ENCODE assay signal across 12 mouse cellular contexts in genomic region chr13:16670736-16671135, GRCm38 (mm10).
"Had no signal": no experiment of that assay in that cellular context is flagged by ENCODE, and none has a peak within 500 bp of the region (broad histone marks: within the 10 kb centered on the region; RNA-seq: fewer than 3 reads in every experiment).

No protein-coding gene starts in this region.

- H3K36me3 ChIP-seq: liver, embryonic 13.5 days; midbrain, embryonic 12.5 days; neural tube, embryonic 15.5 days had no signal

- H3K9me3 ChIP-seq: liver, embryonic 13.5 days; midbrain, embryonic 12.5 days; neural tube, embryonic 15.5 days had no signal

- H3K27ac ChIP-seq: kidney, postnatal 0 days; layer of hippocampus, adult 2 months; left cerebral cortex, adult 2 months; liver, embryonic 13.5 days; midbrain, embryonic 12.5 days; neural tube, embryonic 15.5 days; stomach, postnatal 0 days had no signal

- H3K4me2 ChIP-seq: liver, embryonic 13.5 days; midbrain, embryonic 12.5 days; neural tube, embryonic 15.5 days had no signal

- H3K27me3 ChIP-seq: liver, embryonic 13.5 days; midbrain, embryonic 12.5 days; neural tube, embryonic 15.5 days had no signal

- H3K4me1 ChIP-seq: liver, embryonic 13.5 days; midbrain, embryonic 12.5 days; neural tube, embryonic 15.5 days had no signal

- DNase-seq: kidney, postnatal 4 days; liver; liver, embryonic 13.5 days; lung, adult 18-20 months; thymus, postnatal 4 days had no signal

- ATAC-seq: midbrain, embryonic 16.5 days had no signal

- H3K9ac ChIP-seq: liver, embryonic 13.5 days; midbrain, embryonic 12.5 days; neural tube, embryonic 15.5 days had no signal

- H3K4me3 ChIP-seq: layer of hippocampus, adult 2 months; left cerebral cortex, adult 2 months; liver, embryonic 13.5 days; midbrain, embryonic 12.5 days; neural tube, embryonic 15.5 days had no signal
